ENCODE assay signal across 11 mouse cellular contexts in the genomic region with DNA sequence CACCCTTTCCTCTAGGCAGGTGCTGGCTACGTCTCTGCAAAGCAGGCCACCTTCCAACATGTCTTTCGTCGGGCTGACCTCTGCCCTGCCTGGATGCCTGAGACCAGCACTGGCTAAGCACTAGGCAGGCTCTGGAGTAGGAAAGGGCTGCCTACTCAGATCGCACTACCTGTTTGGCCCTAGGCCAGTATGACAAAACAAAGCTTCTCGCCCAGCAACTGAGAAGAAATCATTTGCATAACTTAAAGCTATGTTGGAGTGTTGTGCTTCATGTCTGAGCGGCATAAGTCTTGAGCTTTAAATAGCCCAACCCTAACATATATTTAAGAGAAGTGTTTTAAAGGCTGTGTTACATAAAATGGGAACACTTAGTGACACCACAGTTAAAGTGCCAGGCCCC.
DNase-seq lines count a peak whose midpoint lies in the region; ATAC-seq and TF ChIP-seq lines count a peak whose summit lies in the region.
"Had no signal": no experiment of that assay in that cellular context is flagged by ENCODE, and none has a peak within 500 bp of the region (broad histone marks: within the 10 kb centered on the region; RNA-seq: fewer than 3 reads in every experiment).

No protein-coding gene starts in this region.

- no peak overlapping the region for H3K27ac ChIP-seq in forebrain, embryonic 14.5 days (ENCODE audit: low read depth, low read length)
- H3K27ac ChIP-seq in forebrain, embryonic 11.5 days (ENCODE audit: low read depth, low read length), result no peak overlapping the region
- H3K27ac ChIP-seq in kidney, adult 2 months (ENCODE audit: insufficient read depth, low read depth, low read length), result no peak overlapping the region; the same call in 1 of the 2 replicates
- H3K27ac ChIP-seq in lung, embryonic 16.5 days (ENCODE audit: low read length), result peak overlapping the region; percentile 70
- no peak overlapping the region for H3K27ac ChIP-seq in hindbrain, embryonic 12.5 days
- H3K27ac ChIP-seq: heart, embryonic 15.5 days; midbrain, embryonic 12.5 days had no signal

- 0 out of 2 replicates have a peak, but pooled peaks cover 3% of the 10 kb centered on the region for H3K4me1 ChIP-seq in forebrain, embryonic 14.5 days (ENCODE audit: control insufficient read depth, insufficient read depth, low read length)
- H3K4me1 ChIP-seq in forebrain, embryonic 11.5 days (replicated peaks; ENCODE audit: control insufficient read depth, insufficient read depth, low read length), result no peaks in the 10 kb centered on the region; the same call in 1 of the 2 replicates
- H3K4me1 ChIP-seq in kidney, adult 2 months (ENCODE audit: control insufficient read depth, insufficient read depth, low read length), result no peaks in the 10 kb centered on the region
- no peaks in the 10 kb centered on the region; the same call in 1 of the 2 replicates for H3K4me1 ChIP-seq in lung, embryonic 16.5 days (replicated peaks; ENCODE audit: control insufficient read depth, insufficient read depth, low read length)
- H3K4me1 ChIP-seq in hindbrain, embryonic 12.5 days, result peaks cover 5% of the 10 kb centered on the region; the same call in 1 of the 2 replicates
- H3K4me1 ChIP-seq: heart, embryonic 15.5 days had no signal

- no peak for TF ChIP-seq CTCF in kidney, adult 2 months (conservative IDR thresholded peaks at IDR 0.05; ENCODE audit: insufficient read depth, insufficient read length, low read depth, low read length)

- no peak overlapping the region for H3K4me2 ChIP-seq in forebrain, embryonic 14.5 days (ENCODE audit: low read length)
- H3K4me2 ChIP-seq in forebrain, embryonic 11.5 days (ENCODE audit: low read depth, low read length, severe bottlenecking), result no peak overlapping the region
- H3K4me2 ChIP-seq in lung, embryonic 16.5 days (ENCODE audit: low read depth, low read length), result no peak overlapping the region
- no peak overlapping the region for H3K4me2 ChIP-seq in hindbrain, embryonic 12.5 days (replicated peaks)
- H3K4me2 ChIP-seq: heart, embryonic 15.5 days; midbrain, embryonic 12.5 days had no signal

- H3K36me3 ChIP-seq in forebrain, embryonic 14.5 days (ENCODE audit: control insufficient read depth, insufficient read depth, low read length), result no peaks in the 10 kb centered on the region
- no peaks in the 10 kb centered on the region for H3K36me3 ChIP-seq in forebrain, embryonic 11.5 days (ENCODE audit: control insufficient read depth, insufficient read depth, low read length)
- H3K36me3 ChIP-seq in kidney, adult 2 months (ENCODE audit: control insufficient read depth, insufficient read depth, low read length), result no peaks in the 10 kb centered on the region
- no peaks in the 10 kb centered on the region for H3K36me3 ChIP-seq in lung, embryonic 16.5 days (ENCODE audit: control insufficient read depth, insufficient read depth, low read length)
- H3K36me3 ChIP-seq in hindbrain, embryonic 12.5 days, result no peaks in the 10 kb centered on the region
- H3K36me3 ChIP-seq: heart, embryonic 15.5 days; midbrain, embryonic 12.5 days had no signal

- no peaks in the 10 kb centered on the region for H3K27me3 ChIP-seq in forebrain, embryonic 14.5 days (replicated peaks; ENCODE audit: control insufficient read depth, insufficient read depth, low read length)
- H3K27me3 ChIP-seq in forebrain, embryonic 11.5 days (ENCODE audit: control insufficient read depth, insufficient read depth, low read length), result no peaks in the 10 kb centered on the region
- H3K27me3 ChIP-seq in kidney, adult 2 months (replicated peaks; ENCODE audit: control insufficient read depth, insufficient read depth, low read length), result no peaks in the 10 kb centered on the region; the same call in 1 of the 2 replicates
- no peaks in the 10 kb centered on the region for H3K27me3 ChIP-seq in lung, embryonic 16.5 days (ENCODE audit: control insufficient read depth, insufficient read depth, low read depth, low read length)
- no peaks in the 10 kb centered on the region for H3K27me3 ChIP-seq in hindbrain, embryonic 12.5 days
- H3K27me3 ChIP-seq: CH12.LX; heart, embryonic 15.5 days; midbrain, embryonic 12.5 days had no signal

- no peak for TF ChIP-seq POLR2A in kidney, adult 2 months (IDR thresholded peaks at IDR 0.05; ENCODE audit: low read depth, low read length)

- 42% methylated on average over 6 of the region's 6 CpGs for WGBS in forebrain, embryonic 14.5 days
- 74% methylated on average over 6 of the region's 6 CpGs for WGBS in forebrain, embryonic 11.5 days
- WGBS in kidney, adult 2 months, result 28% methylated on average over 6 of the region's 6 CpGs
- WGBS in lung, embryonic 16.5 days, result 42% methylated on average over 6 of the region's 6 CpGs
- WGBS in hindbrain, embryonic 12.5 days, result 61% methylated on average over 6 of the region's 6 CpGs

- no peaks in the 10 kb centered on the region for H3K9me3 ChIP-seq in forebrain, embryonic 14.5 days (replicated peaks; ENCODE audit: control insufficient read depth, low read length)
- no peaks in the 10 kb centered on the region for H3K9me3 ChIP-seq in forebrain, embryonic 11.5 days (ENCODE audit: control insufficient read depth, low read length)
- H3K9me3 ChIP-seq in lung, embryonic 16.5 days (ENCODE audit: control insufficient read depth, low read length), result no peaks in the 10 kb centered on the region
- H3K9me3 ChIP-seq in hindbrain, embryonic 12.5 days (replicated peaks), result no peaks in the 10 kb centered on the region
- H3K9me3 ChIP-seq: heart, embryonic 15.5 days; midbrain, embryonic 12.5 days had no signal

- no peak overlapping the region for H3K4me3 ChIP-seq in forebrain, embryonic 14.5 days (ENCODE audit: low read depth, low read length)
- H3K4me3 ChIP-seq in forebrain, embryonic 11.5 days (ENCODE audit: low read depth, low read length), result no peak overlapping the region
- no peak overlapping the region for H3K4me3 ChIP-seq in kidney, adult 2 months (ENCODE audit: insufficient read depth, low read depth, low read length)
- no peak overlapping the region for H3K4me3 ChIP-seq in lung, embryonic 16.5 days (ENCODE audit: low read length)
- H3K4me3 ChIP-seq in hindbrain, embryonic 12.5 days, result no peak overlapping the region
- H3K4me3 ChIP-seq: heart, embryonic 15.5 days; midbrain, embryonic 12.5 days had no signal

- ATAC-seq in forebrain, embryonic 14.5 days, result peak; percentile 52; the same call in 1 of the 2 replicates
- no peak; the same call in 1 of the 2 replicates for ATAC-seq in forebrain, embryonic 11.5 days (replicated peaks; ENCODE audit: low FRiP score)
- peak; percentile 81 for ATAC-seq in lung, embryonic 16.5 days (ENCODE audit: low read depth)
- ATAC-seq in megakaryocyte, adult 5-6 weeks (ENCODE audit: poor library complexity, severe bottlenecking), result no peak
- ATAC-seq in hindbrain, embryonic 12.5 days (ENCODE audit: low FRiP score), result no peak

- DNase-seq in forebrain, embryonic 14.5 days (ENCODE audit: low spot score), result peak; percentile 23
- DNase-seq in forebrain, embryonic 11.5 days (ENCODE audit: low spot score), result no peak
- DNase-seq in adrenal gland, postnatal 25 days, result peak; percentile 4
- peak; percentile 64 for DNase-seq in kidney, adult 2 months
- DNase-seq in ovary, postnatal 36 days (ENCODE audit: low spot score), result no peak

- no peak overlapping the region for H3K9ac ChIP-seq in forebrain, embryonic 14.5 days (ENCODE audit: low read length)
- H3K9ac ChIP-seq in forebrain, embryonic 11.5 days (ENCODE audit: low read length), result no peak overlapping the region
- H3K9ac ChIP-seq in lung, embryonic 16.5 days (ENCODE audit: low read length), result no peak overlapping the region
- no peak overlapping the region for H3K9ac ChIP-seq in hindbrain, embryonic 12.5 days
- H3K9ac ChIP-seq: heart, embryonic 15.5 days; midbrain, embryonic 12.5 days had no signal

Comparison
In these comparisons a context has a peak if more than half of its experiments do, and no peak if none do; other contexts are left out.
1. ATAC-seq: peak in forebrain, embryonic 14.5 days (single experiment) and lung, embryonic 16.5 days (single experiment); none in forebrain, embryonic 11.5 days (single experiment), megakaryocyte, adult 5-6 weeks (single experiment) and hindbrain, embryonic 12.5 days (single experiment).
2. DNase-seq: peak in forebrain, embryonic 14.5 days (single experiment), adrenal gland, postnatal 25 days (single experiment) and kidney, adult 2 months (single experiment); none in forebrain, embryonic 11.5 days (single experiment) and ovary, postnatal 36 days (single experiment).